Mouse (Mus musculus) CH12.LX (cell line): ENCODE measurements around the gene Il17f. TPM values are rescaled to one million over a fixed set of nuclear protein-coding genes. Genes with fewer than 3 reads are reported as not detected.
A peak's percentile ranks its signal among the peaks of the same experiment; 100 is the strongest.

ENCODE experiments used
- DNase-seq: peaks from one replicate; pipeline ENCODE4 v3.0.0-alpha.2; 2013; ENCODE audit errors: extremely low read depth
- H3K27ac ChIP-seq: 2 replicates; pipeline ENCODE4 v1.5.1; 2012; ENCODE audit warnings: low read depth, mild to moderate bottlenecking, control low read depth, moderate library complexity; ENCODE audit not compliant: insufficient read depth
- H3K27me3 ChIP-seq: replicated peaks from 2 replicates; pipeline ENCODE3; 2012; ENCODE audit warnings: inconsistent platforms
- H3K36me3 ChIP-seq, 2 experiments: replicated peaks in 1 of 2; 2 replicates each; pipeline versions ENCODE3 to v1.6.1; 2012; ENCODE audit warnings: inconsistent platforms in 1 of 2, low read length in 1 of 2, mild to moderate bottlenecking in 1 of 2, mixed read lengths in 1 of 2, moderate library complexity in 1 of 2; ENCODE audit not compliant: control insufficient read depth in 1 of 2, insufficient read depth in 1 of 2
- H3K4me1 ChIP-seq, 2 experiments: 2 replicates each; pipeline ENCODE4 v1.6.1; 2012; ENCODE audit warnings: inconsistent platforms in 1 of 2, moderate library complexity in 1 of 2; ENCODE audit not compliant: insufficient read depth in 2 of 2, control insufficient read depth in 1 of 2
- H3K4me2 ChIP-seq: 2 replicates; pipeline ENCODE4 v1.6.1; 2012; ENCODE audit warnings: low read depth, mild to moderate bottlenecking, control low read depth; ENCODE audit not compliant: poor library complexity, insufficient read depth, severe bottlenecking
- H3K4me3 ChIP-seq, 3 experiments: fragments of 150-350 bp in 1 of 3; sonication (generic) in 1 of 3; replicated peaks in 1 of 3; 2 replicates each; pipeline versions ENCODE3 to v1.5.1; 2011 to 2012; ENCODE audit warnings: low read depth in 2 of 3, low read length in 2 of 3, mild to moderate bottlenecking in 2 of 3, moderate library complexity in 2 of 3, control low read depth in 1 of 3, improper control_type of control experiment in 1 of 3, inconsistent platforms in 1 of 3, mixed read lengths in 1 of 3; ENCODE audit not compliant: poor library complexity in 1 of 3
- H3K79me2 ChIP-seq: replicated peaks from 2 replicates; pipeline ENCODE4 v1.6.1; 2012; ENCODE audit warnings: mild to moderate bottlenecking, moderate library complexity; ENCODE audit not compliant: control insufficient read depth, poor library complexity, insufficient read depth, severe bottlenecking; ENCODE audit errors: extremely low read depth
- H3K9ac ChIP-seq: 2 replicates; pipeline ENCODE4 v1.6.1; 2012; ENCODE audit warnings: low read depth, mild to moderate bottlenecking, control low read depth, moderate library complexity; ENCODE audit not compliant: insufficient read depth
- H3K9me3 ChIP-seq: replicated peaks from 2 replicates; pipeline ENCODE3; 2012; ENCODE audit warnings: low read length, inconsistent platforms, mixed read lengths
- E2F4 ChIP-seq: IDR thresholded peaks from 2 replicates; pipeline ENCODE4 v1.6.1; 2011; ENCODE audit warnings: low read depth, low read length, improper control_type of control experiment; ENCODE audit not compliant: insufficient replicate concordance
- JUND ChIP-seq: conservative IDR thresholded peaks from 2 replicates; pipeline ENCODE4 v1.6.1; 2011; ENCODE audit warnings: low read depth, low read length, improper control_type of control experiment
- MXI1 ChIP-seq: IDR thresholded peaks from 2 replicates; pipeline ENCODE4 v1.6.1; 2011; ENCODE audit warnings: mild to moderate bottlenecking, low read depth, low read length, improper control_type of control experiment
- MYC ChIP-seq: IDR thresholded peaks from 2 replicates; pipeline ENCODE4 v1.6.1; 2011; ENCODE audit warnings: low read depth, mild to moderate bottlenecking, improper control_type of control experiment, low read length
- NRF1 ChIP-seq: IDR thresholded peaks from 2 replicates; pipeline ENCODE4 v1.6.1; 2014; ENCODE audit warnings: low read depth, mild to moderate bottlenecking, inconsistent platforms, low read length, improper control_type of control experiment, moderate library complexity
- RAD21 ChIP-seq: IDR thresholded peaks from 2 replicates; pipeline ENCODE4 v1.6.1; 2011; ENCODE audit warnings: low read depth, mild to moderate bottlenecking, low read length, improper control_type of control experiment, moderate library complexity
- RCOR1 ChIP-seq: conservative IDR thresholded peaks from 2 replicates; pipeline ENCODE4 v1.6.1; 2012; ENCODE audit warnings: low read depth, mild to moderate bottlenecking, inconsistent platforms, low read length, improper control_type of control experiment
- SIN3A ChIP-seq: IDR thresholded peaks from 2 replicates; pipeline ENCODE4 v1.6.1; 2012; ENCODE audit warnings: low read length, improper control_type of control experiment, inconsistent platforms
- SMC3 ChIP-seq: IDR thresholded peaks from 2 replicates; pipeline ENCODE4 v1.6.1; 2011; ENCODE audit warnings: low read depth, low read length, improper control_type of control experiment
- UBTF ChIP-seq: IDR thresholded peaks from 2 replicates; pipeline ENCODE4 v1.6.1; 2012; ENCODE audit warnings: low read depth, mild to moderate bottlenecking, inconsistent platforms, low read length, improper control_type of control experiment, moderate library complexity
- USF1 ChIP-seq: IDR thresholded peaks from 2 replicates; pipeline ENCODE4 v1.6.1; 2014; ENCODE audit warnings: low read depth, mild to moderate bottlenecking, inconsistent platforms, low read length, improper control_type of control experiment
- dilution Hi-C: fragments of 300-500 bp; cut with MboI; formaldehyde crosslinking; loops from 2 replicates; pipeline ENCODE4 v1.14.3; 2020; ENCODE audit warnings: low sequenced_read_pairs; ENCODE audit not compliant: extremely low pct_unique_long_range_greater_than_20kb, extremely low pct_ligation_motif_present
- in situ Hi-C: fragments of 300-500 bp; cut with MboI; formaldehyde crosslinking; loops from 3 replicates; pipeline ENCODE4 v1.14.3; 2019; ENCODE audit warnings: low sequenced_read_pairs, low pct_ligation_motif_present, low pct_unique_long_range_greater_than_20kb, mixed read lengths
- polyA plus RNA-seq: library from polyadenylated mRNA; unstranded; fragments of >175 nt; gene quantifications from 2 replicates; pipeline ENCODE4 v1.2.1, GENCODE M21; 2012; ENCODE audit warnings: low read depth; ENCODE audit not compliant: insufficient read length
- total RNA-seq, 2 experiments: library from RNA; depleted of rRNA; stranded (reverse); fragments of 300-350 nt in 1 of 2; fragments of >200 nt in 1 of 2; gene quantifications; 2 replicates each; pipeline ENCODE4 v1.2.3; 2012 to 2014

Gene Il17f
- total and polyA plus RNA-seq, 3 experiments: 0.25 to 0.74 (median 0.63) TPM

- TF ChIP-seq USF1: no peak
- no peak for TF ChIP-seq MXI1
- no peak for TF ChIP-seq NRF1
- peak; percentile 54 for TF ChIP-seq SMC3
- peak; percentile 59 for TF ChIP-seq RAD21
- no peak for TF ChIP-seq MYC
- no peak for TF ChIP-seq JUND
Measured at GRCm38 (mm10) chr1:20801682-20802390, 11.4 kb upstream of the Il17f start (continued).

DNA sequence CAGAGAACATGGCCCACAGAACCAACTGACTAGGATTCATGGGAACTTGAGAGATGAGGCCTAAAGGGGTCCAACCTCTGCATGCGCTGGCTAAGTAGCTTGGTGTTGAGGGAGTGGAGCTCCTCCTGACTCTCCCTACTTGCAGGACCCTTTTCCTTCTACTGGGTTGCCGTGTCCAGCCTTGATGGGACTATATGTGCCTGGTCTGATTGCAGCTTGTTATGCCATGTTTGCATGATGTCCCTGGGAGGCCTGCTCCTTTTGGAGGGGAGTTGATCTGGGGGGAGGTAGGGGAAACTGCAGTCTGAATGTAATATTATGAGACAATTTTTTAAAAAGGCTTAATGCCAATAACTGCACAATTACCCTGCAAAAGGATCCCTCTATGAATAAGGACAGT, 10.9 kb upstream of the Il17f start:
- no peak overlapping the region for H3K9ac ChIP-seq
- no peaks in the 10 kb centered on the region for H3K27me3 ChIP-seq
- H3K4me1 ChIP-seq: no peaks in the 10 kb centered on the region
- no peaks in the 10 kb centered on the region; the same call in 1 of the 2 replicates for H3K79me2 ChIP-seq
- no peak for DNase-seq
- H3K36me3 ChIP-seq: peaks cover 68 to 93% of the 10 kb centered on the region in 2 experiments
- dilution Hi-C loops: no loop called here
- H3K9me3 ChIP-seq: no peaks in the 10 kb centered on the region
- in situ Hi-C loops: no loop called here
- TF ChIP-seq JUND (no peak), E2F4 (no peak), SIN3A (no peak)
- H3K4me3 ChIP-seq: no peak overlapping the region
- no peak overlapping the region for H3K27ac ChIP-seq
- H3K4me2 ChIP-seq: no peak overlapping the region

DNA sequence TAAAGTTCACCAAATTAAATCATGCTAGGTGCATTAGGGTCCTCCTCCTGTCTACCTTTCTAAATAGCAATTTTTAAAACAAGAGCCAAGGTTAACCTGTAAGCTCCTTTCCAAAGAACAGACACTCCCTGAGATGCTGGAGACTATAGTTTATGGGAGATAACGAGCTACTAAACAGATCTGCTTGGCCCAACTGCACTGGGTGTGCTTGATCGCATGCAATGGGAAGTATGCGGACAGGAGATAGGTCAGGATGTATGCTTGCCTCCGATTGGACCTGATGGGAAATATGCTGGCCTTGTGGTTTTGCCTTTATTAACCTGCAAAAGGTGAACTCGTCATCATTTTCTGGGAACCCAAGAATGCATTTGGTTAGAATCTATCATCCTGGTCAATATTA, 4.8 kb upstream of the Il17f start:
- H3K36me3 ChIP-seq: peaks cover 20 to 44% of the 10 kb centered on the region in 2 experiments
- H3K4me3 ChIP-seq: no peak overlapping the region
- no peaks in the 10 kb centered on the region for H3K79me2 ChIP-seq
- in situ Hi-C loops: no loop called here
- H3K27me3 ChIP-seq: no peaks in the 10 kb centered on the region
- DNase-seq: no peak
- dilution Hi-C loops: no loop called here
- H3K4me1 ChIP-seq: peaks cover 10 to 13% of the 10 kb centered on the region in 2 experiments; a peak in 3 of 4 replicates
- H3K4me2 ChIP-seq: no peak overlapping the region
- no peak overlapping the region for H3K27ac ChIP-seq
- no peaks in the 10 kb centered on the region for H3K9me3 ChIP-seq
- TF ChIP-seq UBTF: no peak
- no peak for TF ChIP-seq JUND
- TF ChIP-seq RCOR1: no peak
- no peak overlapping the region for H3K9ac ChIP-seq
